Mouse (Mus musculus) liver, embryonic 14.5 days (tissue): ENCODE measurements at regions not wholly inside any gene's neighbourhood (a gene's known extent, or its start where the extent isn't known, plus 50 kb on each side); places are given as distances from the start of the nearest gene placed in this dataset.

Experiments used
- ATAC-seq: fragments of 200-750 bp; cut with Nextera tagmentation; 2 replicates; pipeline ENCODE4 v1.8.0; 2017; ENCODE audit warnings: moderate number of reproducible peaks, mild to moderate bottlenecking, moderate library complexity; ENCODE audit not compliant: insufficient read depth
- DNase-seq, 3 experiments: peaks; one replicate each; pipeline ENCODE4 v3.0.0-alpha.2; 2012 to 2013; ENCODE audit warnings: low read depth in 3 of 3, low spot score in 3 of 3
- H3K27ac ChIP-seq: fragments of 300-500 bp; sonication (generic); 2 replicates; pipeline ENCODE4 v1.5.1; 2014; ENCODE audit warnings: moderate library complexity, mild to moderate bottlenecking, control low read depth, inconsistent platforms
- H3K27me3 ChIP-seq: fragments of 300-500 bp; sonication (generic); 2 replicates; pipeline ENCODE4 v1.6.1; 2014; ENCODE audit warnings: mild to moderate bottlenecking, low read length, moderate library complexity; ENCODE audit not compliant: control insufficient read depth, insufficient read depth
- H3K36me3 ChIP-seq: fragments of 300-500 bp; sonication (generic); replicated peaks from 2 replicates; pipeline ENCODE4 v1.6.1; 2014; ENCODE audit warnings: low read depth; ENCODE audit not compliant: control insufficient read depth, insufficient read depth
- H3K4me1 ChIP-seq, 2 experiments: fragments of 200-500 bp in 1 of 2; fragments of 300-500 bp in 1 of 2; sonication (generic) in 1 of 2; replicated peaks; 2 replicates each; pipeline ENCODE4 v1.6.1; 2012 to 2014; ENCODE audit warnings: antibody characterized with exemption in 1 of 2, inconsistent platforms in 1 of 2, low read length in 1 of 2; ENCODE audit not compliant: control insufficient read depth in 2 of 2, insufficient read depth in 2 of 2
- H3K4me2 ChIP-seq: fragments of 300-500 bp; sonication (generic); 2 replicates; pipeline ENCODE4 v1.6.1; 2014; ENCODE audit warnings: low read depth, mild to moderate bottlenecking, control low read depth, moderate library complexity
- H3K4me3 ChIP-seq, 2 experiments: fragments of 200-500 bp in 1 of 2; fragments of 300-500 bp in 1 of 2; sonication (generic) in 1 of 2; 2 replicates each; pipeline ENCODE4 v1.5.1; 2012 to 2014; ENCODE audit warnings: low read depth in 2 of 2, low read length in 2 of 2, mild to moderate bottlenecking in 2 of 2, control low read depth in 1 of 2, inconsistent platforms in 1 of 2, moderate library complexity in 1 of 2; ENCODE audit not compliant: insufficient read depth in 1 of 2
- H3K9ac ChIP-seq: fragments of 300-500 bp; sonication (generic); replicated peaks from 2 replicates; pipeline ENCODE4 v1.6.1; 2014; ENCODE audit warnings: mild to moderate bottlenecking, control low read depth, moderate library complexity
- H3K9me3 ChIP-seq: fragments of 300-500 bp; sonication (generic); 2 replicates; pipeline ENCODE4 v1.6.1; 2016; ENCODE audit warnings: low read length, mixed read lengths; ENCODE audit not compliant: control insufficient read depth
- CTCF ChIP-seq: IDR thresholded peaks from 2 replicates; pipeline ENCODE4 v1.5.1; 2016; ENCODE audit warnings: antibody characterized with exemption, low read depth, control low read depth
- EP300 ChIP-seq: IDR thresholded peaks from 2 replicates; pipeline ENCODE4 v1.6.1; 2016; ENCODE audit warnings: antibody characterized with exemption, low read depth
- WGBS: fragments of 180-500 bp; shearing (Covaris S2); extraction: QIAGEN DNeasy Blood & Tissue Kit; methylation state at CpG from one replicate; pipeline ENCODE4 v1.1.7; 2014; ENCODE audit not compliant: insufficient replicate concordance; 5-methylcytosine and 5-hydroxymethylcytosine counted together

DNA sequence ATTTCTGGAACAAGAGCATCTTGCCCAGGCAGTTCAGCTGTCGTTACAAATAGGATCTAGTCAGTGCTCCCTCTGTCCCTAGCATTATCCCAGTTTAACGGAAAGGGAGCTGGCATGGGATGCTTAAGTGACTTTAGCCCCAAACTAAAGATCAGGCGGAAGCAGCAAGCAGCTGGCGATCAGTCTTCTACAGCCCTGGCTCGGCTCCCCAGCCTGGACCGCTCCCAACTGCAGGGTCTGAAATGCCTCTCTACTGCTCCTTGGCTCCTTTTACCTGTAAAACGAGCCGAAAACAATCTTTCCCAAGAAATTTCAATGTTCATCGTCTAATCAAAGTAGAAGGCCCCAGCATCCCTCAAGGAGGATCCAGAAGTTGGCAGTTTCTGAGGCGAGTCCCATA, 745.5 kb downstream of the Diaph3 start:
- no peak for TF ChIP-seq EP300
- TF ChIP-seq CTCF, result no peak
- ATAC-seq (no peak), DNase-seq (no peak)
- Histone ChIP-seq H3K4me3 (no peak overlapping the region), H3K9me3 (no peaks in the 10 kb centered on the region), H3K4me1 (no peaks in the 10 kb centered on the region), H3K36me3 (no peaks in the 10 kb centered on the region), H3K27ac (no peak overlapping the region), H3K4me2 (no peak overlapping the region), H3K9ac (no peak overlapping the region), H3K27me3 (no peaks in the 10 kb centered on the region)
- WGBS, result 42% methylated on average over 10 of the region's 10 CpGs

- Histone ChIP-seq H3K4me2 (no peak overlapping the region), H3K9ac (no peak overlapping the region), H3K27ac (no peak overlapping the region), H3K36me3 (no peaks in the 10 kb centered on the region), H3K9me3 (no peaks in the 10 kb centered on the region), H3K4me1 (no peaks in the 10 kb centered on the region), H3K4me3 (no peak overlapping the region), H3K27me3 (no peaks in the 10 kb centered on the region)
- DNase-seq (no peak), ATAC-seq (no peak)
- WGBS, result 58% methylated on average over 7 of the region's 7 CpGs
- TF ChIP-seq EP300 (no peak), CTCF (no peak)
Observed at GRCm38 (mm10) chr14:86395068-86395467, 746.0 kb downstream of the Diaph3 start.

DNA sequence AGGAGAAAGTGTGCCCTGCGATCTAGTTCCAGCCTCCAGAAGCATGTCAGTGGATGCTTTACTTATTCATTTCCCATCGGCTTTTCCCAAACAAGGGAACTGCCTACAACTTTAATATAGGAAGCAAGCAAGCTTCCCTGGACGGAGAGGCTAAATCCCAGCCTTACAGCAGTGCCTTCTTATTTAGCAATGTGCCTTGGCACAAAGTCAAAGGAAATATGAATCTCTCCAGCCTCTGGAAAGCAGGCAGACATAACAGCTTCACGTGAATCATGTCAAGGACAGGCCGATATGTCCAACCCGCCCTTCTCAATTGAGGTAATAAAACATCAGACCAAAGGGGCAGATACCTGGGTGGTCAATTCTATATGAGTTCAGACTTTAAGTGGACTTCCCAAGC, 755.9 kb downstream of the Diaph3 start:
- 64% methylated on average over 6 of the region's 6 CpGs for WGBS

DNA sequence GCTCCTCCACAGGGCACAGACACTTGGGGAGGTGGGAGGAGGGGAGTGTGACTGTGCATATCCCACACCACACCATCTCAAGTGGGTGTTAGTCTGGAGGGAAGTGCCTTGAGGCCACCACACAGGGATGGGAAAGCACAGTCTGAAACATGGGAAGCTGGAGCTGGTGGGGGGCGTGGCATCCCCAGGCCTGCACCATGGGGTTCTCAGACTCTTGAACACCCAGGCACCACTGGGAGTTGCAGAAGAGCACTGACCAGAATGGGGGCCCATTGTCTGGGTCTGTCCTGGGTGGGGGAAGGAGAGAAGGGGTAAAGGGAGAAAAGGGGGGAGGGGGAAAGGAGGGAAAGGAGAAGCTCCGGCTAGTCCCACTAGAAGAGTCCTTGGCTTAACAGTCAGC, 776.0 kb downstream of the Diaph3 start:
- no peak overlapping the region for H3K4me2 ChIP-seq
- 63% methylated on average over 2 of the region's 2 CpGs for WGBS
- no peaks in the 10 kb centered on the region for H3K4me1 ChIP-seq
- H3K4me3 ChIP-seq, result no peak overlapping the region
- no peaks in the 10 kb centered on the region for H3K9me3 ChIP-seq
- ATAC-seq, result no peak
- TF ChIP-seq CTCF (no peak), EP300 (no peak)
- no peak overlapping the region for H3K27ac ChIP-seq
- H3K27me3 ChIP-seq, result no peaks in the 10 kb centered on the region
- no peak overlapping the region for H3K9ac ChIP-seq
- DNase-seq, result no peak
- no peaks in the 10 kb centered on the region for H3K36me3 ChIP-seq

More for the DNA sequence above, 755.9 kb downstream of the Diaph3 start:
- no peaks in the 10 kb centered on the region for H3K9me3 ChIP-seq
- H3K4me2 ChIP-seq, result no peak overlapping the region
- DNase-seq (no peak), ATAC-seq (no peak)
- H3K27ac ChIP-seq, result no peak overlapping the region
- no peaks in the 10 kb centered on the region for H3K36me3 ChIP-seq
- H3K4me1 ChIP-seq, result no peaks in the 10 kb centered on the region
- no peak for TF ChIP-seq CTCF
- TF ChIP-seq EP300, result no peak
- H3K27me3 ChIP-seq, result no peaks in the 10 kb centered on the region
- H3K9ac ChIP-seq, result no peak overlapping the region
- no peak overlapping the region for H3K4me3 ChIP-seq

GRCm38 (mm10) chr14:86360423-86361059, 780.5 kb downstream of the Diaph3 start:
- H3K36me3 ChIP-seq, result no peaks in the 10 kb centered on the region
- H3K4me2 ChIP-seq, result no peak overlapping the region
- ATAC-seq, result no peak
- H3K9ac ChIP-seq, result no peak overlapping the region
- no peaks in the 10 kb centered on the region for H3K9me3 ChIP-seq
- H3K4me3 ChIP-seq, result no peak overlapping the region
- no peak overlapping the region for H3K27ac ChIP-seq
- DNase-seq, result no peak
- TF ChIP-seq EP300 (no peak), CTCF (no peak)
- H3K27me3 ChIP-seq, result no peaks in the 10 kb centered on the region
- 44% methylated on average over 7 of the region's 7 CpGs for WGBS
- H3K4me1 ChIP-seq, result no peaks in the 10 kb centered on the region
